Mouse (Mus musculus) lung, postnatal 10 days (tissue): ENCODE results near the gene Cd7.
"Not testable (repeated sequence)": the region's sequence is repeated elsewhere in the genome, so short reads cannot be mapped to it uniquely, and the experiment has no call there.

Experiments
- DNase-seq: peaks from one replicate; pipeline ENCODE4 v3.0.0; 2021

Gene Cd7

DNA sequence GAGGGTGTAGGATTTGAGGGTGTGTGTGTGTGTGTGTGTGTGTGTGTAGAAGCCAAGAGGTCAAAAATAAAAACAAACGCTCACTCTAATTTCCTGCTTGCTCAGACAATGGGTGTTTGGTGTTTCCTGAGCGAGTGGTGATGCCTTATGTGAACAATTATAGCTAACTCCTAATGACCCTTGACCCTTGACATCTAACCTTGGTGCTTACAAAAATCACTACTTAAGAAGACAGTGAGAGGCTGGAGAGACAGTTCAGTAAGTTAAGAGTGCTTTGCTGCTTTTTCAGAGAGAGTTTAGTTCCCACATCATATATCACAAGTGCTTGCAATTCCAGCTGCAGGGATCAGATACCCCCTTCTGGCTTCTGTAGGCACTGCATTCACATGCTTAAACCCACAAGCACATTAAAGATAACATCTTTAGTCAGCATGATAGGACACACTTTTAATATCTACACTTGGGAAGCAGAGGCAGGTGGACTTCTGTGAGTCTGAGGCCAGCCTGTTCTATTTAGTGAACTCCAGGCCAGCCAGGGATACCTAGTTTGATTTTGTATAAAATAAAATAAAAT lies 8.7 kb upstream of the Cd7 start:
- peak; percentile 58 for DNase-seq

- no peak for DNase-seq
These were observed 6.1 kb upstream of the Cd7 start for GRCm38 (mm10) chr11:121045286-121045685.

- not testable (repeated sequence) for DNase-seq
These were observed 3.8 kb upstream of the Cd7 start for GRCm38 (mm10) chr11:121043025-121043424.

- DNase-seq, result no peak
These were observed 3.3 kb upstream of the Cd7 start for GRCm38 (mm10) chr11:121042480-121042879.

GRCm38 (mm10) chr11:121041636-121042035 lies 2.4 kb upstream of the Cd7 start:
- DNase-seq, result no peak

GRCm38 (mm10) chr11:121041212-121041611 lies 2.0 kb upstream of the Cd7 start:
- peak; percentile 94 for DNase-seq

- DNase-seq, result no peak
These were observed 615 bp downstream of the Cd7 start for GRCm38 (mm10) chr11:121038366-121039240.

DNA sequence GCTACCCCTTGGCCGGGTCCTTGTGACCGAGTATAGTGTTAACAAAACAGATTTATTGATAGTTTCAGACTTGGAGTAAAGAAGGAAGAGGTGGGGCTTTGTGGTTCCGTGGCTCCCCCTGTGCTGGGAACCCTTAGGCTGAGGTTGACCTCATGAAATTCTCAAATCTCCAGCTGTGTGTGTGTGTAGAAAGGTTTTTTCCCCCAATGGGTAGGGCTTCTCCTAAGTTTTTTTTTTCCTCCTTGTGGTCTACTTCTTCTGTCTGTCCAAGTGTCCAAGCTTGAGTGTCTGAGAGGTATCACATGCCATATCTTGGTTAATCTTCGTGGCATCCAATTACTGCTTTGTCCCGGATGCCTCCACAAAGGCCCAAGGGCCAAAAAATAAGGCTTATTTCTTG lies 6.1 kb downstream of the Cd7 start:
- DNase-seq, result no peak

GRCm38 (mm10) chr11:121027259-121027658 lies 12.0 kb downstream of the Cd7 start:
- DNase-seq, result no peak

DNA sequence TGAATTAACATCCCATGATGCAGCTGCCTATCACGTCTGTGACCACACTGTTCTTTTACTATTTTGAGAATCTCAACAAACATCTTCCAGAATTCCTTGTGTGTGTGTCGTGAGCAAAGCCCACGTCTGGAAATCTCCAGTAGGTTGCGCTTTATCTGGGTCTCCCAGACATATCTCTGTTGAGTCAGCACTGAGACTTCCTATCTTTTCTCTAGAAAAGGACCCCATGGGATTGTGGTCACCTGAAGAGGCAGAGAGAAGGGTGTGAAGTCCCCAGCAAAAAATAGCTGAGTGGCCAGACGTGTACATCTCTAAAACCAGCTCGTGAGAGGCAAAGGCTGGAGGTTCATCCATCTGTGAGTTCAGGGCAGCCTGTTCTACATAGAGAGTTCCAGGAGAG lies 15.1 kb downstream of the Cd7 start:
- DNase-seq, result no peak

- no peak for DNase-seq
These were observed 19.7 kb downstream of the Cd7 start for GRCm38 (mm10) chr11:121019501-121019900.

- peak; percentile 82 for DNase-seq
These were observed 21.5 kb downstream of the Cd7 start for GRCm38 (mm10) chr11:121017703-121018102.

DNA sequence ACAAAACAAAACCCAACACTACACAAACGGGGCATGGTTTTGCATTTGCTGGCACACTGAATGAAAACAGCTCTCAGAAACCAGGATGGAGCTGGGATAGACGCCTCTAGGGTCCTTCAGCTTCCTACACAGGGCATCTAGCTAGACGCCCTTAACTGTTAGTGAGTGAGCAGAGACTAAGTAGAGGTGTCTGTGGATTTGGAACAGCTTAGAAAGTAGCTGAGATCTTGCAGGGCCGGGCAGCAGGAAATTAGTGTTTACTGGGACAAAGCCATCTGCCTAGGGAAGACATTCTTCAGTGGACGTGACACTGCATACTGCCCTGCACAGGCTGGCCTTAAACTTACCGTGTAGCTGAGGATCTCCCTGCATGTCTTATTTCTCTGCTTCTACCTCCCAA lies 23.7 kb downstream of the Cd7 start:
- peak; percentile 62 for DNase-seq

- peak; percentile 87 for DNase-seq
These were observed 24.3 kb downstream of the Cd7 start for GRCm38 (mm10) chr11:121014896-121015300.

DNA sequence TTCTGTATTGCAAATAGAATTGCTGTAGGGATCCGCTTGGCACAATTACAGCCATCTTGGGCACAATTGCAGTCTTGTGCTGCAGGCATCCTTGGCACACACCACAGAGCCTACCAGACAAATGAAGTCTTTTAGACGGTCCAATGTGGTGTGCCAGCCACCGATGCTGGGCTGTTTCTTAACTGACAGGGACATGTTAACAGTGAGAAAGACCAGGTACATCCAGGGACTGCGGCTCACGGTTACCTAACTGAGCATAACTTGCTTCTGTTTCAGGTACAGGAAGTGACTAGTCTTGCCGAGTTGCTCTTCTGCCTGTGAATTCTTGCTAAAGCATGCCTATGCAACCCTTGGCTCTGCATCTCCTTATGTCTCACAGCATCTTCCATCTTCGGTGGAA lies 25.6 kb downstream of the Cd7 start:
- no peak for DNase-seq

- no peak for DNase-seq
These were observed 29.0 kb downstream of the Cd7 start for GRCm38 (mm10) chr11:121010044-121010755.

DNA sequence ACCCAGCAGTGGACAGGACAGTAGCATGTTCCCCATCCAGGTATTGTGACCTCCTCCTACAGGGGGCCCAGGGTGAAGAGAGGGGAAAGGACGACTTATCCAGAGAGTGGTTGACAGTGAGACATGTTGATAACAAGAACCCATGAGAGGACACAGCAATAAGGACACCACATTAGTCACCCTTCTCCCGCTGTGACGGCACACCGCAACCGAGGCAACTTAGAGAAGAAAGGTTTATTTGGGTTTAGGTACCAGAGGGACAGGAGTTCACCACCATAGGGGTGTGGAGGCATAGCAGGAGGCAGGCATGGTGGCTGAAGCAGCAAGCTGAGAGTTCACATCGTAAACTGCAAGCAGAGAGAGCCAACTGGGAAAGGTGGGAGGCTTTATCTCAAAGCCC lies 33.0 kb downstream of the Cd7 start:
- DNase-seq, result no peak

DNA sequence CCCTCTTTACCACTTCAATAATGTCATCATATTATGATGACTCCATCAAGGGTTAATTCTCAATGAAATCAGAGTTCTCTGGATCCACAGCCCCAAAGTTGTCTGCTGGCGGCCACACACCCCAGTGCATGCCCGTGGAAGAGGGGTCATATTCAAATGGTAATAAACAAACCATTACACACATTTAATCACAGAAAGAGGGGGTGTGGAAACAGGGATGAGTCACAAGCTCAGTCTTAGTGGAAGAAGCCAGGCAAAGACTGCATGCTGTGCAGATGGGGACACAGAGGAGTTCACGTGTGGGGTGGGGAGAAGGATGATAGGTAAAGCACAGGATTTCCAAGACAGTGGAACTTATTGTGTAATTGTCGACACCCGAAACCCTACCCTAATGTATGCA lies 34.9 kb downstream of the Cd7 start:
- DNase-seq, result no peak

DNA sequence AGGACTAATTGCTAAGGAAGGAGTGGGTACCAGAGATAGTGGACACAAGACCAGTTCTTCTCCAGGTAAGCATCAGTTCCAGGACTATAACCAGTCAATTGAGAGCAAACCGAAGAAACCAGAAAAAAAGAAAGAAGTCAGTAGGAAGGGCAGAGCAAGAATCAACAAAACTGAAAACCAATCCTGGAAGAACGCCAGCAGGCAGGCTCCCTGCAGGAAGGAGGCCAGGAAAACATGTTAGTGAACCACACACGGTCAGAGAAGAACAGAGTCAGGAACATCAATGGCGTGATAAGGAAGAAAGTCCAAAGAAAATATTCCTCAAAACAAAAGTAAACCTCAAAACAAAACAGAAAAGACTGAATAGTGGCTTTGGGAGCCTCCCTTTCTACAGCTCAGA lies 37.3 kb downstream of the Cd7 start:
- DNase-seq, result peak; percentile 65

DNA sequence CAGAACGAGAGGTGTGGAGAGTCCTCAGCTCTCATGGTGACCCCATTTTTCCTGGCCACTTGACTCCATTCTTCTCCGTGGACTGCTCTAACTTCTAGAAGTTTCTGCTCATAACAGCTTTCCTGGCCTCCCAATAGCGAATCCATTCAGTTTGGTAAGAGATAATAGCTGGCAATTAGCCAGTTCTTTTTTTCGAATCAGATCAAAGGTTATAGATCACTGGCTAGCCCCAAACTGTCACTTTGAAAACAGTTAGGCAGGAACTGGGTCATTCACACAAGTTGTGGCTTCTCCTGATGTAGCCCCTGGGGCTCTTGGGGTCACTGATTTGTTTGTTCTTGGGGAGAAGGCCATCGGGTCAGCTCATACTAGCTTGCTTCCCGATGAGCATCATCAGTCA lies 44.5 kb downstream of the Cd7 start:
- no peak for DNase-seq

- peak; percentile 15 for DNase-seq
These were observed 45.6 kb downstream of the Cd7 start for GRCm38 (mm10) chr11:120993586-120993985.

- DNase-seq, result no peak
These were observed 46.1 kb downstream of the Cd7 start for GRCm38 (mm10) chr11:120993080-120993479.

DNA sequence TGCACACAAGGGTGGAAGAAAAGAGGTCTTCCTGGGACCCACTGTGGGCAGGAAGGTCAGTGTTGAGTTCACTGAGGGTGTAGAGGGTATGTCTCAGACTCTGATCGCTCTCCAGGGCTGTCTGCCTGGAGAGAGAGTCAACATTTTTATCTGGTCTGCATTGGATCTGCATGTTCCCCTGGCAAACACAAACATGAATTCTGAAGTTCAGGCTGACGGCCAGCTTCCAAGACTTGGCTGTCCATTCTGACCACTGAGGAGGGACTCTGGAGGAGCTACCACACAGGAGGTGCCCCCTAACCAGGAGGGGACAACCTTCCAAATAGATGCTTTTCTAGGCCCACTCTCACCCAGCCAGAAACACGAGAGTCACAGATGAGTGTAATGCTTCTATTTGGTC lies 47.4 kb downstream of the Cd7 start:
- DNase-seq, result peak; percentile 30

DNA sequence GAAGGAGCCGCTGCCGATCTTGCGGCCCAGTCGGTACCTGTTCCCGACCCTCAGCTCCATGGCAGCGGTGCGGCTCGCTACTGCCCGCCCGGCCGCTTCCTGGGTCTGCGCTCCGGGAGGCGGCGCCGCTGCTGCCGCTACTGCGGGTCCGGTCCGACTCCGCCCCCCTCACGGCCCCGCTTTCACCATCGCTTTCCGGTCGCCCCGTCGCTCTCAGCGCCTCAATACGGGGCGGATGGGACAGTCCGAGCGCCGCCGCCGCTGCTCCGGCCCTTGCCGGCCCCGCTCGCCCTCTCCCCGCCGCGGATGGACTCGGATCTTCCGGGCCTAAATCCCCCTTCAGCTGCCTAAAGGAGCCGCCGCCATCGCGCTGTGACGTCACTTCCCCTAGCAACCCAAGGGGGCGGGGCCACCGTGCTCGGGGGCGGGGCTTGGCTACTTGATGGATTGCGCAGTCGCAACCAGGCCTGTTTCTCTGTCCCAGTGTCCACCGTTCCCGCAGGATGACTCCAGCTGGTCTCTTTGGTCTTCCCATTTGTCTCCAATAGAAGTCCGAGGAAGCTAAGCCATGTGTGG lies 48.2 kb downstream of the Cd7 start, which contains the start of gene Csnk1d:
Gene Csnk1d (minus strand): TSS at position 380 of the 576 bp plus-strand sequence.
- DNase-seq, result peak; percentile 99
